Comparison of ENCODE assay signal across 8 mouse cellular contexts in genomic region chr1:125559721-125560120, GRCm38 (mm10). TPM values are rescaled to one million over a fixed set of nuclear protein-coding genes. Genes with fewer than 3 reads are reported as not detected.
DNase-seq lines count a peak whose midpoint lies in the region; ATAC-seq and TF ChIP-seq lines count a peak whose summit lies in the region.

No protein-coding gene starts in this region.

- WGBS in heart, embryonic 11.5 days (ENCODE audit: insufficient replicate concordance) = 33% methylated on average over 2 of the region's 2 CpGs
- WGBS in forebrain, embryonic 16.5 days = 19% methylated on average over 2 of the region's 2 CpGs

- no peak for TF ChIP-seq CTCF in ES-Bruce4 (IDR thresholded peaks at IDR 0.05; ENCODE audit: low read depth, low read length)

- no peak for ATAC-seq in heart, embryonic 11.5 days (replicated peaks; ENCODE audit: insufficient number of reproducible peaks, low FRiP score, low TSS enrichment)
- no peak for ATAC-seq in forebrain, embryonic 16.5 days

- no peaks in the 10 kb centered on the region for H3K9me3 ChIP-seq in heart, embryonic 11.5 days (replicated peaks; ENCODE audit: control insufficient read depth, low read length)
- H3K9me3 ChIP-seq in ES-Bruce4 (replicated peaks; ENCODE audit: control insufficient read depth, insufficient read depth, low read length, poor library complexity, severe bottlenecking) = no peaks in the 10 kb centered on the region
- H3K9me3 ChIP-seq in forebrain, embryonic 16.5 days (ENCODE audit: control insufficient read depth, low read length) = no peaks in the 10 kb centered on the region

- H3K4me3 ChIP-seq in heart, embryonic 11.5 days (ENCODE audit: low read depth, low read length) = peak overlapping the region; percentile 88
- peak overlapping the region; percentile 90; the same call in 1 of the 2 replicates for H3K4me3 ChIP-seq in ES-Bruce4 (ENCODE audit: low read depth, low read length)
- H3K4me3 ChIP-seq in forebrain, embryonic 16.5 days (replicated peaks; ENCODE audit: low read length) = peak overlapping the region; percentile 92

- H3K9ac ChIP-seq in heart, embryonic 11.5 days (ENCODE audit: low read depth, low read length) = peak overlapping the region; percentile 87
- peak overlapping the region; percentile 41 for H3K9ac ChIP-seq in ES-Bruce4 (ENCODE audit: low read depth, poor library complexity, severe bottlenecking)
- H3K9ac ChIP-seq in forebrain, embryonic 16.5 days (replicated peaks; ENCODE audit: low read depth, low read length) = peak overlapping the region; percentile 89

- TF ChIP-seq EP300 in ES-Bruce4 (IDR thresholded peaks at IDR 0.05; ENCODE audit: insufficient read depth, low read depth, low read length) = no peak

- H3K36me3 ChIP-seq in heart, embryonic 11.5 days (ENCODE audit: control insufficient read depth, insufficient read depth, low read length) = 0 out of 2 replicates have a peak, but pooled peaks cover 2% of the 10 kb centered on the region
- H3K36me3 ChIP-seq in ES-Bruce4 (ENCODE audit: control insufficient read depth, insufficient read depth, low read length, poor library complexity, severe bottlenecking) = no peaks in the 10 kb centered on the region
- H3K36me3 ChIP-seq in forebrain, embryonic 16.5 days (ENCODE audit: control insufficient read depth, insufficient read depth) = no peaks in the 10 kb centered on the region

- TF ChIP-seq POLR2A in ES-Bruce4 (IDR thresholded peaks at IDR 0.05; ENCODE audit: insufficient read depth, low read length) = no peak

- no peak for DNase-seq in heart, adult 18-20 months
- DNase-seq in mesoderm, embryonic 11.5 days (ENCODE audit: low read depth, low spot score) = peak; percentile 2
- DNase-seq in spleen, postnatal 36 days (ENCODE audit: low spot score in 2 of 2) = no peak
- DNase-seq in thymus, postnatal 10 days (ENCODE audit: low spot score in 2 of 2) = no peak
- DNase-seq in frontal cortex, postnatal 36 days (ENCODE audit: low spot score in 2 of 2) = no peak

- H3K4me2 ChIP-seq in heart, embryonic 11.5 days = peak overlapping the region; percentile 82
- H3K4me2 ChIP-seq in forebrain, embryonic 16.5 days (ENCODE audit: low read length) = peak overlapping the region; percentile 79

- H3K27me3 ChIP-seq in heart, embryonic 11.5 days (ENCODE audit: control insufficient read depth, insufficient read depth, low read length) = no peaks in the 10 kb centered on the region
- no peaks in the 10 kb centered on the region for H3K27me3 ChIP-seq in ES-Bruce4 (ENCODE audit: control insufficient read depth, insufficient read depth, low read length, poor library complexity, severe bottlenecking)
- no peaks in the 10 kb centered on the region for H3K27me3 ChIP-seq in forebrain, embryonic 16.5 days (replicated peaks; ENCODE audit: control insufficient read depth, insufficient read depth, low read length)

- H3K27ac ChIP-seq in heart, embryonic 11.5 days (ENCODE audit: low read depth, low read length) = peak overlapping the region; percentile 91
- no peak overlapping the region for H3K27ac ChIP-seq in ES-Bruce4 (ENCODE audit: insufficient read depth, low read length)
- H3K27ac ChIP-seq in forebrain, embryonic 16.5 days (ENCODE audit: low read length) = peak overlapping the region; percentile 87

- H3K4me1 ChIP-seq in heart, embryonic 11.5 days (ENCODE audit: control insufficient read depth, insufficient read depth, low read length) = peaks cover 4% of the 10 kb centered on the region; the same call in 1 of the 2 replicates
- H3K4me1 ChIP-seq in ES-Bruce4 (ENCODE audit: control insufficient read depth, insufficient read depth, low read length) = no peaks in the 10 kb centered on the region
- H3K4me1 ChIP-seq in forebrain, embryonic 16.5 days (replicated peaks; ENCODE audit: control insufficient read depth, insufficient read depth, low read length) = peaks cover 13% of the 10 kb centered on the region

RNA-seq across cellular contexts. Expression of gene Slc35f5, which starts 0.7 kb away (rescaled TPM):
- 40.7 and 49.3 TPM in 2 replicates for polyA plus RNA-seq in heart, embryonic 11.5 days (2014; fragmentation: Nextera tagmentation; extraction: Ambion mirVana)
- total RNA-seq in heart, adult 18-20 months (2021) = 100 to 1,000 TPM; 113 to 127 TPM
- polyA plus RNA-seq in ES-Bruce4 (2011; ENCODE audit: insufficient read depth, insufficient read length, low read depth, missing spikeins) = 16.5 and 23.6 TPM in 2 replicates
- polyA plus RNA-seq in forebrain, embryonic 16.5 days (2015; fragmentation: Nextera tagmentation; extraction: Ambion mirVana) = 31.6 and 32.9 TPM in 2 replicates
